Mouse (Mus musculus): ENCODE results near the gene Hoxd11.

Gene Hoxd11

GRCm38 (mm10) chr2:74683471-74683951 is 4.2 kb downstream of the Hoxd11 start:
- no peak for DNase-seq

GRCm38 (mm10) chr2:74684106-74684505 is 4.7 kb downstream of the Hoxd11 start:
- DNase-seq = no peak

- DNase-seq = no peak
Measured at GRCm38 (mm10) chr2:74685059-74685603, 5.8 kb downstream of the Hoxd11 start.

GRCm38 (mm10) chr2:74686301-74686987 is 7.1 kb downstream of the Hoxd11 start:
- DNase-seq = no peak

GRCm38 (mm10) chr2:74686988-74687697 is 7.8 kb downstream of the Hoxd11 start:
- DNase-seq = no peak

GRCm38 (mm10) chr2:74687698-74688555 is 8.6 kb downstream of the Hoxd11 start:
- DNase-seq = no peak

GRCm38 (mm10) chr2:74688795-74689573 is 9.6 kb downstream of the Hoxd11 start:
- no peak for DNase-seq

- DNase-seq = no peak
Measured at GRCm38 (mm10) chr2:74689574-74690337, 10.4 kb downstream of the Hoxd11 start.

GRCm38 (mm10) chr2:74690338-74690716 is 11.0 kb downstream of the Hoxd11 start:
- DNase-seq = no peak

- DNase-seq = no peak
Measured at GRCm38 (mm10) chr2:74691022-74691951, 11.9 kb downstream of the Hoxd11 start, which contains the start of gene Hoxd10. Gene Hoxd10, plus strand, starts transcription at chr2:74691924.

- no peak for DNase-seq
Measured at GRCm38 (mm10) chr2:74691995-74692807, 12.8 kb downstream of the Hoxd11 start.

- no peak for DNase-seq
Measured at GRCm38 (mm10) chr2:74692808-74693431, 13.6 kb downstream of the Hoxd11 start.

GRCm38 (mm10) chr2:74693432-74693827 is 14.1 kb downstream of the Hoxd11 start:
- no peak for DNase-seq

GRCm38 (mm10) chr2:74694066-74694465 is 14.7 kb downstream of the Hoxd11 start:
- no peak for DNase-seq

GRCm38 (mm10) chr2:74695383-74695782 is 16.0 kb downstream of the Hoxd11 start:
- no peak for DNase-seq

GRCm38 (mm10) chr2:74695813-74696430 is 16.6 kb downstream of the Hoxd11 start:
- no peak for DNase-seq

GRCm38 (mm10) chr2:74696442-74697335 is 17.3 kb downstream of the Hoxd11 start:
- no peak for DNase-seq
